Mouse (Mus musculus): Measurements from ENCODE around the gene Wdr20. TPM values are rescaled to one million over a fixed set of nuclear protein-coding genes. Genes with fewer than 3 reads are reported as not detected.
A peak's percentile ranks its signal among the peaks of the same experiment; 100 is the strongest.

Gene Wdr20
- total RNA-seq, 2 experiments from 2014 or later = 24.7 to 28.5 TPM

- ATAC-seq (ENCODE audit: poor library complexity, severe bottlenecking) = no peak
Observed at GRCm38 (mm10) chr12:110813624-110814023, 75.9 kb downstream of the Wdr20 start.

GRCm38 (mm10) chr12:110814924-110815323 is 77.2 kb downstream of the Wdr20 start:
- ATAC-seq (ENCODE audit: poor library complexity, severe bottlenecking) = no peak

- peak; percentile 46 for ATAC-seq (ENCODE audit: poor library complexity, severe bottlenecking)
Observed at GRCm38 (mm10) chr12:110816833-110817232, 79.1 kb downstream of the Wdr20 start.

- ATAC-seq (ENCODE audit: poor library complexity, severe bottlenecking) = no peak
Observed at GRCm38 (mm10) chr12:110819367-110819766, 81.6 kb downstream of the Wdr20 start.

GRCm38 (mm10) chr12:110821787-110822186 is 84.0 kb downstream of the Wdr20 start:
- no peak for ATAC-seq (ENCODE audit: poor library complexity, severe bottlenecking)

- ATAC-seq (ENCODE audit: poor library complexity, severe bottlenecking) = no peak
Observed at GRCm38 (mm10) chr12:110822366-110822765, 84.6 kb downstream of the Wdr20 start.

- no peak for ATAC-seq (ENCODE audit: poor library complexity, severe bottlenecking)
Observed at GRCm38 (mm10) chr12:110828908-110829307, 91.2 kb downstream of the Wdr20 start.

- no peak for ATAC-seq (ENCODE audit: poor library complexity, severe bottlenecking)
Observed at GRCm38 (mm10) chr12:110830293-110831024, 92.7 kb downstream of the Wdr20 start.

- ATAC-seq (ENCODE audit: poor library complexity, severe bottlenecking) = no peak
Observed at GRCm38 (mm10) chr12:110835182-110835581, 97.4 kb downstream of the Wdr20 start.

- ATAC-seq (ENCODE audit: poor library complexity, severe bottlenecking) = no peak
Observed at GRCm38 (mm10) chr12:110836729-110837128, 99.0 kb downstream of the Wdr20 start.

- peak; percentile 67 for ATAC-seq (ENCODE audit: poor library complexity, severe bottlenecking)
Observed at GRCm38 (mm10) chr12:110837192-110837841, 99.6 kb downstream of the Wdr20 start.

GRCm38 (mm10) chr12:110837850-110838249 is 100.1 kb downstream of the Wdr20 start:
- no peak for ATAC-seq (ENCODE audit: poor library complexity, severe bottlenecking)

GRCm38 (mm10) chr12:110840348-110841198 is 102.8 kb downstream of the Wdr20 start, which contains the start of gene Mok:
Gene Mok (minus strand): TSS chr12:110840939.
- ATAC-seq (ENCODE audit: poor library complexity, severe bottlenecking) = peak; percentile 49

GRCm38 (mm10) chr12:110841731-110842493 is 104.2 kb downstream of the Wdr20 start:
- no peak for ATAC-seq (ENCODE audit: poor library complexity, severe bottlenecking)

- peak; percentile 69 for ATAC-seq (ENCODE audit: poor library complexity, severe bottlenecking)
Observed at GRCm38 (mm10) chr12:110843194-110844048, 105.7 kb downstream of the Wdr20 start.

GRCm38 (mm10) chr12:110844227-110845130 is 106.7 kb downstream of the Wdr20 start:
- peak; percentile 21 for ATAC-seq (ENCODE audit: poor library complexity, severe bottlenecking)

GRCm38 (mm10) chr12:110845131-110845880 is 107.6 kb downstream of the Wdr20 start:
- ATAC-seq (ENCODE audit: poor library complexity, severe bottlenecking) = peak; percentile 57

Data from megakaryocyte, adult 5-6 weeks (primary cell).